Comparison of ENCODE assay signal across 24 mouse cellular contexts in genomic region chr2:152447461-152447860, GRCm38 (mm10). TPM values are rescaled to one million over a fixed set of nuclear protein-coding genes. Genes with fewer than 3 reads are reported as not detected.
"Had no signal": no experiment of that assay in that cellular context is flagged by ENCODE, and none has a peak within 500 bp of the region (broad histone marks: within the 10 kb centered on the region; RNA-seq: fewer than 3 reads in every experiment).

No protein-coding gene starts in this region.

- H3K27me3 ChIP-seq: limb, embryonic 13.5 days; neural tube, embryonic 15.5 days had no signal

- H3K4me1 ChIP-seq: limb, embryonic 13.5 days; neural tube, embryonic 15.5 days had no signal

- H3K9me3 ChIP-seq: limb, embryonic 13.5 days; midbrain, embryonic 10.5 days; neural tube, embryonic 15.5 days had no signal

- H3K36me3 ChIP-seq: limb, embryonic 13.5 days; midbrain, embryonic 10.5 days; neural tube, embryonic 15.5 days had no signal

- H3K27ac ChIP-seq: limb, embryonic 13.5 days; liver, embryonic 14.5 days; midbrain, embryonic 10.5 days; neural tube, embryonic 15.5 days had no signal

- H3K9ac ChIP-seq: limb, embryonic 13.5 days; liver, embryonic 14.5 days; neural tube, embryonic 15.5 days had no signal

- DNase-seq: kidney, adult 2 months; kidney, postnatal 36 days; left cerebral cortex, postnatal 4 days; lung, adult 18-20 months; midbrain, embryonic 14.5 days; right cerebral cortex, adult 18-20 months; right cerebral cortex, postnatal 25 days; thymus, postnatal 36 days had no signal

- H3K4me3 ChIP-seq: limb, embryonic 13.5 days; midbrain, embryonic 10.5 days; myocyte; neural tube, embryonic 15.5 days had no signal

- H3K4me2 ChIP-seq: limb, embryonic 13.5 days; neural tube, embryonic 15.5 days had no signal

RNA-seq across cellular contexts. Expression of gene Defb23, which starts 17.0 kb away (rescaled TPM):
- total RNA-seq: layer of hippocampus, adult 18-20 months; layer of hippocampus, postnatal 10 days; left cerebral cortex, adult 18-20 months; left cerebral cortex, postnatal 10 days; left cerebral cortex, postnatal 4 days; liver, adult 2 months; megakaryocyte progenitor cell, adult 5-6 weeks had no signal
- polyA plus RNA-seq: kidney, adult 2 months; limb, embryonic 13.5 days; liver, adult 2 months; liver, embryonic 14.5 days; lung, embryonic 16.5 days; midbrain, embryonic 10.5 days; midbrain, embryonic 14.5 days; myocyte; neural tube, embryonic 11.5 days; neural tube, embryonic 15.5 days; small intestine, adult 2 months; stomach, embryonic 16.5 days had no signal

RNA-seq across cellular contexts. Expression of gene Defb20, which starts 29.4 kb away (rescaled TPM):
- total RNA-seq: layer of hippocampus, adult 18-20 months; layer of hippocampus, postnatal 10 days; left cerebral cortex, adult 18-20 months; left cerebral cortex, postnatal 10 days; left cerebral cortex, postnatal 4 days; liver, adult 2 months; megakaryocyte progenitor cell, adult 5-6 weeks had no signal
- polyA plus RNA-seq: kidney, adult 2 months; limb, embryonic 13.5 days; liver, adult 2 months; liver, embryonic 14.5 days; lung, embryonic 16.5 days; midbrain, embryonic 10.5 days; midbrain, embryonic 14.5 days; myocyte; neural tube, embryonic 11.5 days; neural tube, embryonic 15.5 days; small intestine, adult 2 months; stomach, embryonic 16.5 days; thymus, postnatal 0 days had no signal

RNA-seq across cellular contexts. Expression of gene 6820408C15Rik, which starts 32.1 kb away (rescaled TPM):
- total RNA-seq: liver, adult 2 months had no signal
- polyA plus RNA-seq: liver, adult 2 months; myocyte; small intestine, adult 2 months had no signal

RNA-seq across cellular contexts. Expression of gene Zcchc3, which starts 32.6 kb away (rescaled TPM):
- polyA plus RNA-seq: myocyte had no signal

RNA-seq across cellular contexts. Expression of gene Defb22, which starts 42.5 kb away (rescaled TPM):
- total RNA-seq: layer of hippocampus, adult 18-20 months; layer of hippocampus, postnatal 10 days; left cerebral cortex, adult 18-20 months; left cerebral cortex, postnatal 10 days; left cerebral cortex, postnatal 4 days; liver, adult 2 months; megakaryocyte progenitor cell, adult 5-6 weeks had no signal
- polyA plus RNA-seq: kidney, adult 2 months; limb, embryonic 13.5 days; liver, adult 2 months; liver, embryonic 14.5 days; lung, embryonic 16.5 days; midbrain, embryonic 10.5 days; midbrain, embryonic 14.5 days; myocyte; neural tube, embryonic 11.5 days; neural tube, embryonic 15.5 days; small intestine, adult 2 months; stomach, embryonic 16.5 days; thymus, postnatal 0 days had no signal
